Mouse (Mus musculus) myocyte (in vitro differentiated cells): ENCODE data around the gene Rarg. TPM values are rescaled to one million over a fixed set of nuclear protein-coding genes. Genes with fewer than 3 reads are reported as not detected.

Source experiments
- H3K27me3 ChIP-seq: one replicate; pipeline ENCODE4 v1.6.1; 2011; ENCODE audit not compliant: control insufficient read depth, insufficient read depth, insufficient read length
- H3K36me3 ChIP-seq: one replicate; pipeline ENCODE4 v1.6.1; 2011; ENCODE audit not compliant: control insufficient read depth, insufficient read depth
- H3K4me2 ChIP-seq: one replicate; pipeline ENCODE4 v1.6.1; 2011; ENCODE audit warnings: low read depth, control low read depth
- H3K4me3 ChIP-seq: one replicate; pipeline ENCODE4 v1.5.1; 2011; ENCODE audit warnings: mild to moderate bottlenecking, control low read depth, moderate library complexity
- H3K79me2 ChIP-seq: one replicate; pipeline ENCODE4 v1.6.1; 2011; ENCODE audit not compliant: control insufficient read depth, insufficient read depth
- H3ac ChIP-seq: one replicate; pipeline ENCODE4 v1.6.1; 2011; ENCODE audit not compliant: control insufficient read depth, insufficient read length
- CEBPB ChIP-seq: IDR thresholded peaks from 2 replicates; pipeline ENCODE4 v1.6.1; 2011; ENCODE audit warnings: mild to moderate bottlenecking, moderate library complexity; ENCODE audit not compliant: poor library complexity, insufficient read depth, severe bottlenecking
- E2F4 ChIP-seq: IDR thresholded peaks from one replicate; pipeline ENCODE4 v1.6.1; 2011; ENCODE audit warnings: mild to moderate bottlenecking, control low read depth, moderate library complexity; ENCODE audit not compliant: insufficient read depth
- MAX ChIP-seq: IDR thresholded peaks from one replicate; pipeline ENCODE4 v1.6.1; 2011; ENCODE audit warnings: low read depth, mild to moderate bottlenecking, control low read depth
- MYOD1 ChIP-seq, 3 experiments: IDR thresholded peaks; one replicate each; pipeline ENCODE4 v1.6.1; 2011; ENCODE audit warnings: control low read depth in 2 of 3, low read depth in 2 of 3, mild to moderate bottlenecking in 2 of 3, moderate library complexity in 1 of 3; ENCODE audit not compliant: insufficient read length in 2 of 3, control insufficient read depth in 1 of 3
- MYOG ChIP-seq, 3 experiments: IDR thresholded peaks; one replicate each; pipeline ENCODE4 v1.6.1; 2011; ENCODE audit warnings: control low read depth in 2 of 3, low read depth in 2 of 3, mild to moderate bottlenecking in 2 of 3; ENCODE audit not compliant: insufficient read length in 2 of 3, control insufficient read depth in 1 of 3, insufficient read depth in 1 of 3
- POLR2A ChIP-seq: IDR thresholded peaks from one replicate; pipeline ENCODE4 v1.6.1; 2011; ENCODE audit warnings: low read depth, mild to moderate bottlenecking, control low read depth, moderate library complexity; ENCODE audit not compliant: insufficient read length
- POLR2AphosphoS2 ChIP-seq: IDR thresholded peaks from one replicate; pipeline ENCODE4 v1.6.1; 2011; ENCODE audit warnings: low read depth, control low read depth; ENCODE audit not compliant: insufficient read length
- REST ChIP-seq: IDR thresholded peaks from one replicate; pipeline ENCODE4 v1.6.1; 2011; ENCODE audit warnings: mild to moderate bottlenecking, control low read depth, moderate library complexity; ENCODE audit not compliant: insufficient read depth, insufficient read length
- SRF ChIP-seq: IDR thresholded peaks from one replicate; pipeline ENCODE4 v1.6.1; 2011; ENCODE audit warnings: low read depth; ENCODE audit not compliant: control insufficient read depth, insufficient read length
- TCF12 ChIP-seq: IDR thresholded peaks from one replicate; pipeline ENCODE4 v1.6.1; 2011; ENCODE audit warnings: mild to moderate bottlenecking, control low read depth; ENCODE audit not compliant: poor library complexity, insufficient read depth, severe bottlenecking
- TCF3 ChIP-seq: IDR thresholded peaks from one replicate; pipeline ENCODE4 v1.6.1; 2011; ENCODE audit warnings: low read depth, control low read depth; ENCODE audit not compliant: insufficient read length
- USF1 ChIP-seq: IDR thresholded peaks from one replicate; pipeline ENCODE4 v1.6.1; 2011; ENCODE audit warnings: low read depth, mild to moderate bottlenecking, control low read depth, moderate library complexity
- polyA plus RNA-seq: library from polyadenylated mRNA; unstranded; fragments of >200 nt; fragmentation: generic; extraction: Trizol; gene quantifications from one replicate; pipeline ENCODE4 v1.2.1, GENCODE M21; 2012; ENCODE audit warnings: missing spikeins

The Rarg gene
- polyA plus RNA-seq, 1 experiment, result 63.8 TPM

GRCm38 (mm10) chr15:102270274-102270960 is 13.1 kb upstream of the Rarg start, which contains the start of gene Gm9918:
Gene Gm9918 (plus strand): TSS chr15:102270563.
- Histone ChIP-seq H3K79me2 (no peaks in the 10 kb centered on the region), H3K4me3 (no peak within 1 kb of the TSS), H3K27me3 (no peaks in the 10 kb centered on the region), H3ac (no peak within 1 kb of the TSS), H3K36me3 (no peaks in the 10 kb centered on the region), H3K4me2 (no peak within 1 kb of the TSS)
- no peak for TF ChIP-seq SRF
- TF ChIP-seq USF1, result no peak
- TF ChIP-seq POLR2A, result no peak
- TF ChIP-seq MYOG (IDR thresholded peaks at IDR 0.05; ENCODE audit: control insufficient read depth in 1 of 3, insufficient read depth in 1 of 3, insufficient read length in 2 of 3, low read depth in 2 of 3), result peak in 1 of 3 experiments; percentile 8
- TF ChIP-seq TCF3, result no peak
- TF ChIP-seq POLR2AphosphoS2, result no peak
- TF ChIP-seq TCF12, result no peak

- no peak for TF ChIP-seq CEBPB
- TF ChIP-seq MYOD1 (IDR thresholded peaks at IDR 0.05; ENCODE audit: control insufficient read depth in 1 of 3, insufficient read length in 2 of 3, low read depth in 2 of 3), result no peak
- no peak for TF ChIP-seq POLR2A
- TF ChIP-seq TCF3, result no peak
- TF ChIP-seq POLR2AphosphoS2, result no peak
- no peak for TF ChIP-seq USF1
- no peak for TF ChIP-seq E2F4
- no peak for TF ChIP-seq MAX
- no peak for TF ChIP-seq SRF
- TF ChIP-seq REST, result no peak
- no peak for TF ChIP-seq TCF12
- TF ChIP-seq MYOG (IDR thresholded peaks at IDR 0.05; ENCODE audit: control insufficient read depth in 1 of 3, insufficient read depth in 1 of 3, insufficient read length in 2 of 3, low read depth in 2 of 3), result no peak
- Histone ChIP-seq H3K4me3 (no peak overlapping the region), H3K36me3 (no peaks in the 10 kb centered on the region), H3K27me3 (no peaks in the 10 kb centered on the region), H3K79me2 (no peaks in the 10 kb centered on the region), H3K4me2 (no peak overlapping the region), H3ac (no peak overlapping the region)
Observed at GRCm38 (mm10) chr15:102265548-102265947, 8.2 kb upstream of the Rarg start.

GRCm38 (mm10) chr15:102263037-102263436 is 5.7 kb upstream of the Rarg start:
- TF ChIP-seq REST, result no peak
- TF ChIP-seq MAX, result no peak
- TF ChIP-seq TCF3, result no peak
- no peak for TF ChIP-seq MYOD1 (IDR thresholded peaks at IDR 0.05; ENCODE audit: control insufficient read depth in 1 of 3, insufficient read length in 2 of 3, low read depth in 2 of 3)
- TF ChIP-seq CEBPB, result no peak
- no peak for TF ChIP-seq USF1
- TF ChIP-seq POLR2A, result no peak
- no peak for TF ChIP-seq POLR2AphosphoS2
- no peak for TF ChIP-seq E2F4
- no peak for TF ChIP-seq MYOG (IDR thresholded peaks at IDR 0.05; ENCODE audit: control insufficient read depth in 1 of 3, insufficient read depth in 1 of 3, insufficient read length in 2 of 3, low read depth in 2 of 3)
- TF ChIP-seq SRF, result no peak
- TF ChIP-seq TCF12, result no peak
- H3ac ChIP-seq, result no peak overlapping the region
- H3K4me2 ChIP-seq, result no peak overlapping the region
- H3K79me2 ChIP-seq, result no peaks in the 10 kb centered on the region
- H3K36me3 ChIP-seq, result no peaks in the 10 kb centered on the region
- H3K4me3 ChIP-seq, result no peak overlapping the region
- no peaks in the 10 kb centered on the region for H3K27me3 ChIP-seq

- Histone ChIP-seq H3ac (no peak overlapping the region), H3K27me3 (no peaks in the 10 kb centered on the region), H3K4me3 (no peak overlapping the region), H3K79me2 (no peaks in the 10 kb centered on the region), H3K36me3 (no peaks in the 10 kb centered on the region), H3K4me2 (no peak overlapping the region)
- TF ChIP-seq MAX (no peak), MYOD1 (IDR thresholded peaks at IDR 0.05; ENCODE audit: control insufficient read depth in 1 of 3, insufficient read length in 2 of 3, low read depth in 2 of 3) (peak in 1 of 3 experiments; percentile 46), SRF (no peak), MYOG (IDR thresholded peaks at IDR 0.05; ENCODE audit: control insufficient read depth in 1 of 3, insufficient read depth in 1 of 3, insufficient read length in 2 of 3, low read depth in 2 of 3) (no peak), POLR2A (no peak)
Observed at GRCm38 (mm10) chr15:102262582-102262981, 5.3 kb upstream of the Rarg start.
